Mouse (Mus musculus) fat pad, adult 2 months (tissue): Measurements from ENCODE around the gene Gcdh.

Experiments
- DNase-seq: peaks from one replicate; pipeline ENCODE4 v3.0.0-alpha.2; 2011; ENCODE audit warnings: low read depth, low spot score; ENCODE audit errors: extremely low read depth

The Gcdh gene

GRCm38 (mm10) chr8:84874339-84874738, 19.4 kb downstream of the Gcdh start:
- no peak for DNase-seq

- no peak for DNase-seq
Observed at GRCm38 (mm10) chr8:84873016-84873415, 20.7 kb downstream of the Gcdh start.

- no peak for DNase-seq
Observed at GRCm38 (mm10) chr8:84872309-84872965, 21.3 kb downstream of the Gcdh start.

GRCm38 (mm10) chr8:84871376-84872308, 22.1 kb downstream of the Gcdh start, which contains the start of gene Syce2:
TSS of gene Syce2 (plus strand) at chr8:84872111.
- no peak for DNase-seq

- peak; percentile 45 for DNase-seq
Observed at GRCm38 (mm10) chr8:84856864-84857441, 36.8 kb downstream of the Gcdh start, which contains the start of gene Farsa. TSS of gene Farsa (plus strand) at chr8:84856989.

GRCm38 (mm10) chr8:84856434-84856833, 37.3 kb downstream of the Gcdh start:
- no peak for DNase-seq

- no peak for DNase-seq
Observed at GRCm38 (mm10) chr8:84847684-84848435, 45.9 kb downstream of the Gcdh start.

- peak; percentile 98 for DNase-seq
Observed at GRCm38 (mm10) chr8:84846722-84847572, 46.8 kb downstream of the Gcdh start, which contains the start of gene Calr. TSS of gene Calr (minus strand) at chr8:84846934.

- DNase-seq, result no peak
Observed at GRCm38 (mm10) chr8:84846094-84846721, 47.5 kb downstream of the Gcdh start.

GRCm38 (mm10) chr8:84845355-84846093, 48.2 kb downstream of the Gcdh start:
- no peak for DNase-seq

- DNase-seq, result no peak
Observed at GRCm38 (mm10) chr8:84844397-84845070, 49.2 kb downstream of the Gcdh start.

GRCm38 (mm10) chr8:84841514-84841913, 52.2 kb downstream of the Gcdh start:
- no peak for DNase-seq

GRCm38 (mm10) chr8:84840248-84840999, 53.3 kb downstream of the Gcdh start, which contains the start of gene Rad23a:
TSS of gene Rad23a (minus strand) at chr8:84840665.
- peak; percentile 34 for DNase-seq

GRCm38 (mm10) chr8:84839875-84840247, 53.9 kb downstream of the Gcdh start:
- DNase-seq, result no peak

- no peak for DNase-seq
Observed at GRCm38 (mm10) chr8:84839411-84839810, 54.3 kb downstream of the Gcdh start.

GRCm38 (mm10) chr8:84838513-84838912, 55.2 kb downstream of the Gcdh start:
- DNase-seq, result no peak

GRCm38 (mm10) chr8:84837912-84838470, 55.7 kb downstream of the Gcdh start:
- DNase-seq, result no peak
